ENCODE assay signal across 9 mouse cellular contexts in the genomic region with DNA sequence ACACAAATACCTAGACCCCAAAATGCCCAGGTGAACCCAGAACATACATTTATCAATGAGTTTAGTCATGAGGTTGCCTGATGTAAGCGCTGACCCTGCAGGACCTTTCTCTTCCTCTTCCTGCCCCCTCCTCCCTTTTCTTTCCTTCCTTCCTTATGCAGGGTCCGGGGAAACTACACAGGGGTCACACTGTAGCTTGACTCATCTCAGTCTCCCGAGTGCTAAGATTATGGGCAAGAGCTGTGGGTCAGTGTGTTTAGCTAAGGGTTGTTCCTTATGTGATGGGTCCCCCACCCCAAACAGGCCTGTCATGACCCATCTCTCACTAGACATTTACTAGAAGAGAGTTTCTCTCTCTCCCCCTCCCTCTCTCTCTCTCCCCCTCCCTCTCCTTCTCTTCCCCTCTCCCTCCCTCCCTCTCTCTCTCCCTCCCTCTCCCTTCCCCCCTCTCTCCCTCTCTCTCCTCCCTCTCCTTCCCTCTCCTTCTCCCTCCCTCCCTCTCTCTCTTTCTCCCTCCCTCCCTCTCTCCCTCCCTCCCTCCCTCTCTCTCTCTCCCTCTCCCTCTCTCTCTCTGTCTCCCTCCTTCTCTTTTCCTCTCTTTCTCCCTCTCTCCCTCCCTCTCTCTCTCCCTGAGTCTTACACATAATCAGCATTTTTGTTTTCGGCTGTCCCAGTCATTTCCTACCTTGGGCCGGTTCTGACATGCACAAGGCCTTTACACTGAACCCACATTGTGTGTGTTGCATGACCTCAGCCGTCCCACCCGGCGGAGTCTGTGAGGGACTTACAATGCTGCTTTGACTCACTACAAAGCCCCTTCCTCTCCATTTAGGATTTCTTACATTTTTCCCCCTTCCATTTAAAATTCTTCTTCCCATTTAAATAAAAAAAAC. TPM values are rescaled to one million over a fixed set of nuclear protein-coding genes. Genes with fewer than 3 reads are reported as not detected.
A peak's percentile ranks its signal among the peaks of the same experiment; 100 is the strongest.
DNase-seq lines count a peak whose midpoint lies in the region; ATAC-seq and TF ChIP-seq lines count a peak whose summit lies in the region.
"Had no signal": no experiment of that assay in that cellular context is flagged by ENCODE, and none has a peak within 500 bp of the region (broad histone marks: within the 10 kb centered on the region; RNA-seq: fewer than 3 reads in every experiment).

No protein-coding gene starts in this region.

- peak overlapping the region; percentile 73 for H3K4me2 ChIP-seq in limb, embryonic 12.5 days
- peak overlapping the region; percentile 68 for H3K4me2 ChIP-seq in stomach, embryonic 14.5 days (replicated peaks; ENCODE audit: low read depth, low read length)

- H3K27ac ChIP-seq in spleen, adult 2 months (ENCODE audit: insufficient read depth, low read length), result no peak overlapping the region; the same call in 1 of the 2 replicates
- H3K27ac ChIP-seq in forebrain, embryonic 10.5 days, result peak overlapping the region; percentile 88
- peak overlapping the region; percentile 100 for H3K27ac ChIP-seq in limb, embryonic 12.5 days
- H3K27ac ChIP-seq in stomach, embryonic 14.5 days (ENCODE audit: low read length), result peak overlapping the region; percentile 98

- H3K27me3 ChIP-seq in spleen, adult 2 months (ENCODE audit: control insufficient read depth, insufficient read depth, low read length), result no peaks in the 10 kb centered on the region
- H3K27me3 ChIP-seq in forebrain, embryonic 10.5 days (ENCODE audit: poor library complexity, severe bottlenecking), result no peaks in the 10 kb centered on the region
- H3K27me3 ChIP-seq in limb, embryonic 12.5 days, result no peaks in the 10 kb centered on the region
- H3K27me3 ChIP-seq in stomach, embryonic 14.5 days (ENCODE audit: control insufficient read depth, insufficient read depth, low read length), result no peaks in the 10 kb centered on the region

- TF ChIP-seq POLR2A in spleen, adult 2 months (IDR thresholded peaks at IDR 0.05; ENCODE audit: low read depth, low read length), result no peak

- H3K4me3 ChIP-seq in spleen, adult 2 months (ENCODE audit: extremely low read depth, insufficient read depth, insufficient read length), result peak overlapping the region; percentile 33; the same call in 1 of the 2 replicates
- H3K4me3 ChIP-seq in forebrain, embryonic 10.5 days, result peak overlapping the region; percentile 47
- peak overlapping the region; percentile 66 for H3K4me3 ChIP-seq in limb, embryonic 12.5 days (replicated peaks)
- H3K4me3 ChIP-seq in stomach, embryonic 14.5 days (ENCODE audit: low read depth, low read length), result peak overlapping the region; percentile 48

- no peak for DNase-seq in spleen, adult 2 months (ENCODE audit: low read depth in 1 of 2, low spot score in 2 of 2)
- no peak for DNase-seq in spleen, postnatal 4 days (ENCODE audit: low spot score in 2 of 2)
- DNase-seq in forebrain, embryonic 10.5 days (ENCODE audit: extremely low spot score, low spot score), result peak; percentile 40
- DNase-seq in cerebellum, postnatal 14 days, result no peak
- DNase-seq in ovary, adult 18-20 months (ENCODE audit: low spot score), result no peak
- no peak for DNase-seq in cerebellum, adult 11-12 months
- DNase-seq: layer of hippocampus, adult 9-11 months had no signal

- no peaks in the 10 kb centered on the region for H3K4me1 ChIP-seq in spleen, adult 2 months (ENCODE audit: control insufficient read depth, insufficient read depth, insufficient read length)
- peaks cover 43% of the 10 kb centered on the region for H3K4me1 ChIP-seq in forebrain, embryonic 10.5 days
- peaks cover 23% of the 10 kb centered on the region for H3K4me1 ChIP-seq in limb, embryonic 12.5 days (replicated peaks)
- H3K4me1 ChIP-seq in stomach, embryonic 14.5 days (ENCODE audit: control insufficient read depth, insufficient read depth, low read length), result 0 out of 2 replicates have a peak, but pooled peaks cover 4% of the 10 kb centered on the region

- H3K36me3 ChIP-seq in spleen, adult 2 months (ENCODE audit: control insufficient read depth, insufficient read depth, low read length), result no peaks in the 10 kb centered on the region
- H3K36me3 ChIP-seq in forebrain, embryonic 10.5 days (replicated peaks), result peaks cover 27% of the 10 kb centered on the region
- peaks cover 37% of the 10 kb centered on the region for H3K36me3 ChIP-seq in limb, embryonic 12.5 days
- H3K36me3 ChIP-seq in stomach, embryonic 14.5 days (ENCODE audit: control insufficient read depth, insufficient read depth, low read length), result peaks cover 14% of the 10 kb centered on the region; the same call in 1 of the 2 replicates

- peak overlapping the region; percentile 54 for H3K9ac ChIP-seq in limb, embryonic 12.5 days (replicated peaks)
- peak overlapping the region; percentile 60; the same call in 1 of the 2 replicates for H3K9ac ChIP-seq in stomach, embryonic 14.5 days (replicated peaks; ENCODE audit: low read depth, low read length)

- TF ChIP-seq CTCF in spleen, adult 2 months (IDR thresholded peaks at IDR 0.05; ENCODE audit: extremely low read depth, insufficient read depth, insufficient read length, insufficient replicate concordance), result no peak

- H3K9me3 ChIP-seq in forebrain, embryonic 10.5 days, result peaks cover 10% of the 10 kb centered on the region; the same call in 1 of the 2 replicates
- 0 out of 2 replicates have a peak, but pooled peaks cover 3% of the 10 kb centered on the region for H3K9me3 ChIP-seq in limb, embryonic 12.5 days
- H3K9me3 ChIP-seq in stomach, embryonic 14.5 days (ENCODE audit: control insufficient read depth, low read depth, low read length), result no peaks in the 10 kb centered on the region

- WGBS in spleen, adult 2 months, result 60% methylated on average over 8 of the region's 8 CpGs
- WGBS in forebrain, embryonic 10.5 days, result 30% methylated on average over 8 of the region's 8 CpGs
- WGBS in limb, embryonic 12.5 days, result 12% methylated on average over 8 of the region's 8 CpGs
- 27% methylated on average over 8 of the region's 8 CpGs for WGBS in stomach, embryonic 14.5 days

- peak; percentile 39; the same call in 1 of the 2 replicates for ATAC-seq in limb, embryonic 12.5 days (ENCODE audit: insufficient number of reproducible peaks, insufficient read depth, low FRiP score, low TSS enrichment, low read depth)
- peak; percentile 39; the same call in 1 of the 2 replicates for ATAC-seq in stomach, embryonic 14.5 days (ENCODE audit: insufficient number of reproducible peaks, insufficient read depth, low FRiP score, low read depth)

RNA-seq across cellular contexts. Expression of a gene that starts 44.9 kb away (rescaled TPM):
- polyA plus RNA-seq in spleen, adult 2 months (2012; rRNA removed), result 27.2 and 30.0 TPM in 2 replicates
- polyA plus RNA-seq in forebrain, embryonic 10.5 days (2016; fragmentation: Nextera tagmentation; extraction: Ambion mirVana), result 57.6 and 59.5 TPM in 2 replicates
- 73.3 and 78.0 TPM in 2 replicates for polyA plus RNA-seq in limb, embryonic 12.5 days (2016; fragmentation: Nextera tagmentation; extraction: Ambion mirVana)
- polyA plus RNA-seq in stomach, embryonic 14.5 days (2014; fragmentation: Nextera tagmentation; extraction: Ambion mirVana), result 77.0 and 78.7 TPM in 2 replicates

RNA-seq across cellular contexts. Expression of a gene that starts 57.7 kb away (rescaled TPM):
- polyA plus RNA-seq in spleen, adult 2 months (2012; rRNA removed), result 7.7 and 7.8 TPM in 2 replicates
- 39.6 and 43.4 TPM in 2 replicates for polyA plus RNA-seq in forebrain, embryonic 10.5 days (2016; fragmentation: Nextera tagmentation; extraction: Ambion mirVana)
- 79.4 and 86.4 TPM in 2 replicates for polyA plus RNA-seq in limb, embryonic 12.5 days (2016; fragmentation: Nextera tagmentation; extraction: Ambion mirVana)
- 69.4 and 78.0 TPM in 2 replicates for polyA plus RNA-seq in stomach, embryonic 14.5 days (2014; fragmentation: Nextera tagmentation; extraction: Ambion mirVana)
